Mouse (Mus musculus) spleen, embryonic (tissue): Measurements from ENCODE around the gene Mcu.

Experiments used
- CTCF ChIA-PET: fragments of 350-600 bp; sonication (Branson Sonifier 250); formaldehyde crosslinking; loops from one replicate; lab custom pipeline; 2022; lab: Charles Lee

The Mcu gene

GRCm38 (mm10) chr10:59538767-59539532 is 77.5 kb downstream of the Mcu start:
- CTCF ChIA-PET = no interaction called here

GRCm38 (mm10) chr10:59538063-59538462 is 78.4 kb downstream of the Mcu start:
- CTCF ChIA-PET = no interaction called here

GRCm38 (mm10) chr10:59537579-59537978 is 78.9 kb downstream of the Mcu start:
- CTCF ChIA-PET = no interaction called here

- CTCF ChIA-PET = no interaction called here
Measured at GRCm38 (mm10) chr10:59532256-59532655, 84.2 kb downstream of the Mcu start.

- CTCF ChIA-PET = no interaction called here
Measured at GRCm38 (mm10) chr10:59527819-59528218, 88.7 kb downstream of the Mcu start.

- CTCF ChIA-PET = no interaction called here
Measured at GRCm38 (mm10) chr10:59527311-59527710, 89.2 kb downstream of the Mcu start.

- CTCF ChIA-PET = no interaction called here
Measured at GRCm38 (mm10) chr10:59524675-59525074, 91.8 kb downstream of the Mcu start.

- CTCF ChIA-PET = interaction anchor here (0.5 kb wide), 1 partner anchor 106 kb away, joined by 3 read pairs; no protein-coding TSS in a partner anchor
Measured at GRCm38 (mm10) chr10:59523826-59524331, 92.6 kb downstream of the Mcu start.

- CTCF ChIA-PET = no interaction called here
Measured at GRCm38 (mm10) chr10:59520701-59521100, 95.8 kb downstream of the Mcu start.

- CTCF ChIA-PET = no interaction called here
Measured at GRCm38 (mm10) chr10:59519411-59519810, 97.1 kb downstream of the Mcu start.

GRCm38 (mm10) chr10:59517201-59517600 is 99.3 kb downstream of the Mcu start:
- CTCF ChIA-PET = no interaction called here

- CTCF ChIA-PET = no interaction called here
Measured at GRCm38 (mm10) chr10:59514739-59515464, 101.6 kb downstream of the Mcu start.

- CTCF ChIA-PET = no interaction called here
Measured at GRCm38 (mm10) chr10:59512173-59512572, 104.3 kb downstream of the Mcu start.

GRCm38 (mm10) chr10:59511427-59511963 is 105.0 kb downstream of the Mcu start:
- CTCF ChIA-PET = no interaction called here

GRCm38 (mm10) chr10:59510713-59511426 is 105.6 kb downstream of the Mcu start:
- CTCF ChIA-PET = no interaction called here

GRCm38 (mm10) chr10:59509197-59509596 is 107.3 kb downstream of the Mcu start:
- CTCF ChIA-PET = no interaction called here

GRCm38 (mm10) chr10:59506711-59507110 is 109.8 kb downstream of the Mcu start:
- CTCF ChIA-PET = no interaction called here

GRCm38 (mm10) chr10:59504291-59504690 is 112.2 kb downstream of the Mcu start:
- CTCF ChIA-PET = interaction anchor here (0.6 kb wide), 1 partner anchor 449 kb away, joined by 10 read pairs; no protein-coding TSS in a partner anchor

- CTCF ChIA-PET = interaction anchor here (0.6 kb wide), 1 partner anchor 449 kb away, joined by 10 read pairs; no protein-coding TSS in a partner anchor
Measured at GRCm38 (mm10) chr10:59503433-59504210, 112.9 kb downstream of the Mcu start.

GRCm38 (mm10) chr10:59502381-59502780 is 114.1 kb downstream of the Mcu start:
- CTCF ChIA-PET = no interaction called here

- CTCF ChIA-PET = no interaction called here
Measured at GRCm38 (mm10) chr10:59501761-59502160, 114.7 kb downstream of the Mcu start.
